Mouse (Mus musculus): ENCODE results near the gene Esyt1.
"Not testable (repeated sequence)": the region's sequence is repeated elsewhere in the genome, so short reads cannot be mapped to it uniquely, and the experiment has no call there.

The Esyt1 gene

GRCm38 (mm10) chr10:128504641-128505370 lies 20.9 kb downstream of the Esyt1 start:
- no peak for DNase-seq (ENCODE audit: low read depth, low spot score)

DNA sequence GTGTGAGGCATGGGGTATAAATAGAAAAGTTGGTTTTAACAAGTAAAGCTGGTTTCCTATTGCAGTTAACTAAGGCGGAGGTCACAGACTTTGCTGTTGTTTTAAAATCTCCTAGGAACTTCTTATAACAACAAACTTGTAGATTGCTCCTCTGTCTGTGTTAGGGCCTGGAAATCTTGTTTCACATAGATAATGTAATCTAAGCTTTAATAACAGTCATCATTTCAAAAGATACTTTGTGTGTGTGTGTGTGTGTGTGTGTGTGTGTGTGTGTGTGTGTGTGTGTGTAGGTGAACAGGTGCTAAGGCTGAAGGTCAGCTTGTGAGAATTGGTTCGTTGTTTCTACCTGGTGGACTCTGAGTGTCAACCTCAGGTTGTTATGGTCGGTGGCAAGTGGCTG lies 21.7 kb downstream of the Esyt1 start:
- DNase-seq (ENCODE audit: low read depth, low spot score): no peak

DNA sequence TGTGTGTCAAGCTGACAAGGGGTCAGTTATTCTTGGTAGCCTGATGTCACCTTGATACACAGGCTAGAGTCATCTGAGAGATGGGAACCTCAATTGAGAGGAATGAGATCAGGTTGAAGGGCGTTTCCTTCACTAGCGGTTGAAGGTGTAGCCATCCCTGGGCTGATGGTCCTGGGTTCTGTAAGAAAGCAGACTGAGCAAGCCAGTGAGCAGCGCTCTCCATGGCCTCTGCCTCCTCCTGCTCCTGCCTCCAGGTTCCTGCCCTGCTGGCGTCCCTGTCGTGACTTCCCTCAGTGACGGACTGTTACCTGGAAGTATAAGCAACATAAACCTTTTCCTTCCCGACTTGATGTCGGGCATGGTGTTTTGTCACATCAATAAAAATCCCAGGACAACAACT lies 22.1 kb downstream of the Esyt1 start:
- no peak for DNase-seq (ENCODE audit: low read depth, low spot score)

DNA sequence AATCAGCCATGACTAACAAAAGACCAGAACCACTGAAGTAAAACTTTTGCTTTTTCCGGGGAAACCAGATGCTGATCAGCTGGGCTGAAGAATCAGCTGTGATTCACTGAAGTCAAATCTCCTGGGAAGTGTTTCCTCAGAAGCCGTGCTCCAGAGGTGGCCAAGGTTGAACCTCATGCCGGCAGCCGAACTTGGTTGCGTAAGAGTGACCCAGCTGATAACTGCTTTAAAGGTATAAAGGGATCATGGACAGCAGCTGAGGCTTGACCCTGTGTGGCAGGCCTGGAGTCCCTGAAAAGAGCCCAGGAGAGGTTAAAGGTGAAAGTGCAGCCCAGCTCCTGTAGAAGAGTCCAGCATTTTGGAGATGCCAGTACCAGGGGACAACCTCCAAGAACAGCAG lies 23.3 kb downstream of the Esyt1 start:
- no peak for DNase-seq (ENCODE audit: low read depth, low spot score)

DNA sequence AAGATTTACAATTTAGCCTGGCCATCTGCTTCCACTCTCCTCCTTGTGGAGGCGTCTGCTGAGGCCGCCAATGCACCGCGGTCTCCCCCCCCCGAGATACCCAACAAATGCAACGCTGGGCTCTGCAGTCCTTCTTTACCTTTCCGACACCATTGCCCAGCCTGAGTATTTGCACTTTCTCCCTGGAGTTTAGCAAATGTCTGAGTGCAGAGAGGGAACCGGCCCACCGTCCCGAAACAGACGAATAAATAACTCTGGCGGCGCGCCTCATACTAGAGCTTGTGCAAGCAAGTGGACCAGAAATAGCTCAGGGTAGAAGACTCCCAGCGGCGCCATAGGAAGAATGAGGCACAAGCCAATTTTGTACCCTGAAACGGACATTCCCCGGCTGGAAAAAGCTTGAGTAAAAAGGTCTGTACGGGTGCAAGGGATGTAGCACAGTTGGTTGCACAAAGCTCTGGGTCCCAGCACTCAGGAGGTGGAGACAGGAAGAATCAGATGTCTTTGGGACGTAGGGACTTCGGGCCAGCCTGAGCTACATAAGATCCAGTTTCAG lies 26.5 kb downstream of the Esyt1 start:
- no peak for DNase-seq (ENCODE audit: low read depth, low spot score)

GRCm38 (mm10) chr10:128498590-128498989 lies 27.1 kb downstream of the Esyt1 start, which contains the start of gene Myl6b:
Gene Myl6b (minus strand): TSS chr10:128498685.
- DNase-seq (ENCODE audit: low read depth, low spot score): peak; percentile 83

- no peak for DNase-seq (ENCODE audit: low read depth, low spot score)
Measured at GRCm38 (mm10) chr10:128497134-128497737, 28.4 kb downstream of the Esyt1 start.

- no peak for DNase-seq (ENCODE audit: low read depth, low spot score)
Measured at GRCm38 (mm10) chr10:128496509-128497077, 29.1 kb downstream of the Esyt1 start.

GRCm38 (mm10) chr10:128495903-128496302 lies 29.8 kb downstream of the Esyt1 start:
- no peak for DNase-seq (ENCODE audit: low read depth, low spot score)

DNA sequence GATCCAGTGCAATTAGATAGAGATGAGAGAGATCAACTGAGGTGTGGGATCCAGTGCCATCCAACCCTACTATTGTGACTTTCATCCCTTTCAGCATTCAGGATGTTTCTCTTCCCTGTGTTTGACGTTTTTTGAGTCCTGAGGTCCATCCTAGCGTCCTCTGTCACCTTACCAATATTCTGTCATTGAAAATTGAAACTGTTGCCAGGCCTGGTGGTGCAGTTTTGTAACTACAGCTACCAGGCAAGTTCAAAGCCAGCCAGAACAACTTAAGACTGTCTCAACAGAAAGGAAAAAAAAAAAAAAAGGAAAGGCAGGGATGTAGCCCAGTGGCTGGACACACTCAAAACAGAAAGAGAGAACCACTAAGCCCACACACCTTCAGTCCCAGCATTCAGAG lies 30.4 kb downstream of the Esyt1 start:
- no peak for DNase-seq (ENCODE audit: low read depth, low spot score)

DNA sequence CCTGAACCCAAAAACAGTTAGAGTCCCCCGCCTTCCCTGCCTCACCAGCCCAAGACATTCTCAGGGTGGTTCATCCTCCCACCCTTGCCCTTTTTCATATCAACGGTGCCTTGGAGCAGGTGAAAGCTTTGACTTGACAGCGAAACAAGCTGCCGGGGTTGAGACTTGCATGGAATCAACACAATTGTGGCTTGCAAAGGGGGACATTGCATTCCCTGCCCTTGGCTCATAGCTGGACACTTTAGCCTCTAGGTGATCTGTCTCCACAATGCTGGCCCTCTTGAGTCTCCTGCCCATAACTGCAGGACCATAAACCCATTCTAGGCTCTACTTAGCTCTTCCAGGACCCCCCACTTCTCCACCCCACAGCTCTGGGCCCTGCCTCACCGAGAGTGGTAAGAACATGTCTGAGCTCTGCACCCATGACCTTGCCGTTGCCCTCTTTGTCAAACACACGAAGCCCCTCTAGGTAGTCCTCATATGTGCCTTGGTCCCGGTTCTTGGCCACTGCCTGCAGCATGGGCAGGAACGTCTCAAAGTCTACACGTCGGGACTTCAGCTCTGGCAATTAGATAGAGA lies 30.9 kb downstream of the Esyt1 start:
- no peak for DNase-seq (ENCODE audit: low read depth, low spot score)

DNA sequence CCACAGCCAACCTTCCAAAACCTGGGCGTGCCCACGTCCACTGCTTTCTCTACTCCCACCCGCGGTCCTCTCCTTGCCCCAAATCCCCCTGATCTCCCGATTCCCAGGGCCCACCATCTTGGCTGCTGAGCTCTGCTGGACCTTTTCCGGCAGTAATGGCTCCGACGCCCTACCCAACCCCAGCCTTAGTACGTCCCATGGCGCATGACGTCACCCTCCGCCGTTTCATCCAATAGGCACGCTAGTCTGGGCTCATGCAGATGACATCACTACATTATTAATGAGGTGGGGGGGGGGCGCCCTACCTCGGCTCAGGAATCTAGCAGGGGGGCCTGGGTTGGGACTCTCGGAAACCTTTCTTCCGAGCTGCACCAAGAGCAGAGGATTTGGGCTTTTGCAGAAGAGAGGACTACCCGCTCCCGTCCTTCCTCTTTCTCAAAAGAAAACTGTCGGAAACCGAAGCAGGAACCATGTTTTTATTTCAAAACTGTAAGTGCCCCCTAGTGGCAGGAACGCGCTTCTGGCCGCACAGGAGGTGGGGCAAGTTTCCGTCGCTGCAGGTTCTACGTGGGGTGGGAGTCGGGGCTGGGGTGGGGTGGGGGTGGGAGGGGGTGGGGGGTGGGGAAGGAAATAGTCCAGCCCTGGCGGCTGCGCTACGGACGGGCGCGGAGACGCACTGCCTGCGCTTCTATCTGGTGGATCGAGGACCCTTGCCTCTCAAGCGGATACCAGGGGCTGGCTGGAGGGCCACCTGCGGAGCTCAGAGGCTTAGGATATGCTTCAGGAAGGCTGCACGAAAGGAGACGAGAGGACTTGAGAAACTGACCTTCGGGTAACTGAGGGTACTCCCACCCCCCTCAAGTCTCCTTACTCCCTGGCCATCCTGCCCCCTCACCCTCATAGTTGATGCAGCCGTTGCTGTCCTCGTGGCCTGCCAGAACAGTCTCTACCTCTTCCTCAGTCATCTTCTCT lies 31.7 kb downstream of the Esyt1 start, which contains the start of gene Myl6:
Gene Myl6, minus strand, starts transcription at position 451 of the 972 bp plus-strand sequence.
- peak; percentile 97 for DNase-seq (ENCODE audit: low read depth, low spot score)

DNA sequence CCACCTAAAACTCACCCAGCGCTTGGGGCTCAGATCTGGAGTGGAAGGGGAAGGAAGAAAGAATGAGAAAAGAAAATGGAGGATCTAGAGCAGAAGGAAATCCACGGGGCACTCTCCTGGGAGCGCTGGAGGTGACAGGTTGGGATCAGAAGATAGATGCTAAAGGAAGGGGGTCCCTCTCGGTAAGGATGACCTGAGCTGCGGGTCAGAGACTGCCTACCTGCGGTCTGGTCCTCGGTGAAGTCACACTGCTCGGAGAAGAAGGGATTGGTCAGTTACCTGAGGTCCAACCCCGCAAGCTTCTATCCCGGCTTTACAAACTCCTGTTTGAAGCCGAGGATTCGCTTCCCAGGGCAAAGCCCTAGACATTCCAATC lies 32.4 kb downstream of the Esyt1 start:
- peak; percentile 43 for DNase-seq (ENCODE audit: low read depth, low spot score)

DNA sequence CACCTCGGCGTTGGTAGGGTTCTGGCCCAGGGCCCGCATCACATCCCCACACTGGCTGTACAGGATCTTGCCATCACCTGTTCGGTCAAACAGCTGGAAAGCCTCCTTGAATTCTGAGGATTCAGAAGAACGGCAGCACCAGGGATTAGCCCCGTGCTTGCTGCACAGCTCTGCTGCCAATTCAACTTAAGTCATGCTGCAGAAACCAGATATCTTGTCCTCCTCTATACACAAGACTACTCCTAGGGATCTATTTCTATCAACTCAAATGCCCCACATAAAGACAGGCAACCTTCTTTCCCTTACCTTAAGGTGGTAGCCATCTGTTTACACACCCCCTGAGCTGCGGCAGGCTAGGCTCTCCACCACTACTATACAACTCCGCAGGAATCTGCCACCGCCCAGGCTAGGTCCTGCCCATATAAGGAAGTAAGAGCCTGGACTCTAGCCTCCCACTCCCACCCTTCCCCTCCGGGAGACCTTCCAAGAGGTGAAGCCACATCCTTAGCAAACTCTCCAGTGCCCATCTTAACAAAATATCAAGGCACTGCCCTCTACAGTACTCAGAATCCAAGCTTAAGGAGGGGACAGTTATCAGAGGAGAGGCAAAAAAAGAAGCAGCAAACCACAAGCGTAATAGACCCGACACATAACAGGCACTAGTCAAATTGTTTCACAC lies 32.9 kb downstream of the Esyt1 start:
- DNase-seq (ENCODE audit: low read depth, low spot score): no peak

DNA sequence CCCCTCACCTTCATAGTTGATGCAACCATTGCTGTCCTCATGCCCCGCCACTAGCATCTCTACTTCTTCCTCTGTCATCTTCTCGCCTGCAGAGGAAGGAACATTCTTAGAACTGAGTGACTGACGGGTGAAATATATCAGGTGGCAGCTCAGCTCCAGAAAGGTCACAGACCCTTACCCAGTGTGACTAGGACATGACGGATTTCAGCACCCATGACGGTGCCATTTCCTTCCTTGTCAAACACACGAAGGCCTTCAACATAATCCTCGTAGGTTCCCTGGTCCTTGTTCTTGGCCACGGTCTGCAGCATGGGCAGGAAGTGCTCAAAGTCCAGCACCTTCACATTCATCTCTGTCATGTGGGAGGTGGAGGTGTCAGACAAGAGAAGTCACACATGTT lies 33.6 kb downstream of the Esyt1 start:
- not testable (repeated sequence) for DNase-seq (ENCODE audit: low read depth, low spot score)

GRCm38 (mm10) chr10:128491495-128491894 lies 34.2 kb downstream of the Esyt1 start:
- DNase-seq (ENCODE audit: low read depth, low spot score): no peak

DNA sequence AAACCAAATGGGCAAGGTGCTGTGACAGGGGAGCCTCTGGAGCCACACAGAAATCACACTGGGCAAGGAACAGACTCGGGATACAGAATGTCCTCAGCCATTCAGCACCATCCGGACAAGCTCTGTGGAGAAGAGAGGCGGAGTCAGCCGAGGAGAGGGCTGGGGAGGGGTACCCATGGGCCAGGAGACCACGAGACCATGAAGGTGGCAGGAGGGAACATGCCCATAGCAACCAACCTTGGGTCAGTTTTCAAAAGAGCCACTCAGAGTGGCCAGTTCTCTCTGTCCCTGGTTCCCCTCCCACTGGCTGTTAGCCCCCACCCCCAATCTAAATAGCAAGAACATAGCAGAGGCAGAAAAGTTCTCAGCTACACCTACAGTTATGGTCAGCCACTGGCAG lies 34.8 kb downstream of the Esyt1 start:
- DNase-seq (ENCODE audit: low read depth, low spot score): no peak

DNA sequence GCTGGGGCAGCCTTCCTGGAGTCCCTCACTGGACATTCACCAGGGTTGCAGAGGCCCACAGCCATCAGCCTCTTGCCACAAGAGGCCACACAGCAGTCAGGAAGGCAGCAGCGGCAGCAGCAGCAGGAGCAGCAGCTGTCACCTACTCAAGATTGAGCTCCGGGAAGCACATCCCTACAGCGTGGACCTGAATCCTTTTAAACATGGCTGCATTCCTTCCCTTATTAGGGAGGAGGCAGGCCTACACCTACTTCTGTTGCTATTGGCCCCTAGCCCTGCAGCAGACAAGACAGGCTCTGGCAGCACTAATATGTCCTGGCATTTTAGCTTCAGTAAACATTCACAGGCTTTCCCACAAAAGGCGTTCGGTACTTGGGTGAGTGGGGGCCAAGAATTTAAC lies 35.4 kb downstream of the Esyt1 start:
- no peak for DNase-seq (ENCODE audit: low read depth, low spot score)

DNA sequence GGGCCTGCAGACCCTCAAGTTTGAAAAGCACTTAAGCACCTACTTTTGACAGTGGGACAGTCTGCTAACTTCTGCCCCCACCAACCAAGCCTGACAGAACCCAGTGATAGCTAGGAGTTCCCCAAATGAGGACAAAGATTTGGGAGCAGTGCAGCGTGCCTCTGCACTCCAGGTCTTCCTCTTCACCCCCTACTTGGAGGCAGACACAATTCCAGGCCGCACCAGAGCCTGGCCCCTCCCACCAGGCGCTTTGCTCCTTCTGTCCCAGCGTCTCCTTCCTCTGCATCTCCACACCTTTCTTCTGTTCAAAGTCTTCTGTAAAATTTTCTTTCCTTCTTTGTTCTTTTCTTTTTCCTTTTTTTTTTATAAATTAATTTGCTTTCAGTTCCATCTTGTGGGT lies 35.9 kb downstream of the Esyt1 start:
- DNase-seq (ENCODE audit: low read depth, low spot score): no peak

- DNase-seq (ENCODE audit: low read depth, low spot score): no peak
Measured at GRCm38 (mm10) chr10:128489380-128489779, 36.3 kb downstream of the Esyt1 start.

DNA sequence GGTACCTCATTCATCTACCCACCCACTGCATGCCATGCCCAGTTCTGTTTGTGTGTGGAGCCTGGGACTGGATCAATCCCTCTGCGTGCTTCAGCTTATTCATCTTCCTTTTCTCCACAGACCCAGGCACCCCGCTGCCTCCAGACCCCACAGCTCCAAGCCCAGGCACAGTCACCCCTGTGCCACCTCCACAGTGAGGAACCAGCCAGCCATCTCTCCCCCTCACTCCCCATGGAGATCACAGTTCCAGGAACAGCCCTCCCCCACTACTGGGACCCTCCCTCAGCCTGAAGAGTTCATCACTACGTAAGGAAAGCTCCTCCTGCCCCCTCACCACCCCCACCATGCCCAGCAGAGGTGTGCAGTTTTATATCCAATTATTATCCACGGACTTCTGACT lies 36.9 kb downstream of the Esyt1 start:
- no peak for DNase-seq (ENCODE audit: low read depth, low spot score)

Data from c-Kit-negative CD71-positive TER-119-positive erythroid progenitor cells, embryonic 14.5 days (primary cell).